Mouse (Mus musculus) frontal cortex, postnatal 36 days (tissue): ENCODE data around the gene Gm3259.
"Not testable (repeated sequence)": the region's sequence is repeated elsewhere in the genome, so short reads cannot be mapped to it uniquely, and the experiment has no call there.

Source experiments
- DNase-seq, 2 experiments: peaks; one replicate each; pipeline ENCODE4 v3.0.0; 2022; ENCODE audit warnings: low spot score in 2 of 2

The Gm3259 gene

GRCm38 (mm10) chr5:95305611-95306010, at the start of gene Gm3259:
Gm3259 (plus strand) TSS chr5:95305911.
- not testable (repeated sequence) for DNase-seq

- DNase-seq = not testable (repeated sequence)
Measured at GRCm38 (mm10) chr5:95272668-95273067, 33.0 kb upstream of the Gm3259 start, which contains the start of gene Gm10424. Gm10424 (minus strand) TSS chr5:95272768.
